ENCODE assay signal across 20 mouse cellular contexts in the genomic region with DNA sequence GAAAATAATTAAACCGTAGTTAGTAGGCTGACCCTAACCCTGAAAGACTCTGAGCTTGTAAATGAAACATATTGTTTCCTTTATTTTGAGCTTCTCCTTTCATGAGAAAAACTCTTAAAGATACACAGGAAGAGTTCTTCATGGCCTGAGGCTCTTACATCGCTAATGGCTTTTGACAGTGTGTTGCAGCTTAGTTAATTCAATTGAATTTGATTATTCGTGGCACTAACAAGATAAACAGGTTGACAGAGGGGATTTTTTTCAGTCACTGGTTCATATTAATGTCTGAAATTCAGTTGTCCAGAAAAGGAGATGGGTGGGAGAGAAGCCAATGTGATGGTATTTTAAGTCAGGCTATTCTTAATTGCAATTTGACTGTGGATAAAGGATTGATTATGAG.
"Had no signal": no experiment of that assay in that cellular context is flagged by ENCODE, and none has a peak within 500 bp of the region (broad histone marks: within the 10 kb centered on the region; RNA-seq: fewer than 3 reads in every experiment).

No protein-coding gene starts in this region.

- H3K4me1 ChIP-seq: liver, embryonic 13.5 days; liver, embryonic 15.5 days; lung, embryonic 15.5 days; midbrain, embryonic 13.5 days; neural tube, embryonic 13.5 days; neural tube, embryonic 15.5 days had no signal

- H3K4me3 ChIP-seq: liver, embryonic 13.5 days; liver, embryonic 15.5 days; lung, embryonic 15.5 days; midbrain, embryonic 13.5 days; myocyte; neural tube, embryonic 13.5 days; neural tube, embryonic 15.5 days had no signal

- H3K9me3 ChIP-seq: liver, embryonic 13.5 days; liver, embryonic 15.5 days; lung, embryonic 15.5 days; midbrain, embryonic 13.5 days; neural tube, embryonic 13.5 days; neural tube, embryonic 15.5 days had no signal

- H3K36me3 ChIP-seq: liver, embryonic 13.5 days; liver, embryonic 15.5 days; lung, embryonic 15.5 days; midbrain, embryonic 13.5 days; neural tube, embryonic 13.5 days; neural tube, embryonic 15.5 days had no signal

- H3K27ac ChIP-seq: liver, embryonic 13.5 days; liver, embryonic 15.5 days; lung, embryonic 15.5 days; midbrain, embryonic 13.5 days; neural tube, embryonic 13.5 days; neural tube, embryonic 15.5 days had no signal

- H3K4me2 ChIP-seq: liver, embryonic 13.5 days; liver, embryonic 15.5 days; lung, embryonic 15.5 days; midbrain, embryonic 11.5 days; midbrain, embryonic 13.5 days; neural tube, embryonic 13.5 days; neural tube, embryonic 15.5 days had no signal

- ATAC-seq: liver, postnatal 0 days; lung, postnatal 0 days; midbrain, embryonic 13.5 days had no signal

- H3K27me3 ChIP-seq: liver, embryonic 13.5 days; liver, embryonic 15.5 days; lung, embryonic 15.5 days; midbrain, embryonic 13.5 days; neural tube, embryonic 13.5 days; neural tube, embryonic 15.5 days had no signal

- H3K9ac ChIP-seq: liver, embryonic 13.5 days; liver, embryonic 15.5 days; liver, postnatal 0 days; lung, embryonic 15.5 days; midbrain, embryonic 13.5 days; neural tube, embryonic 13.5 days; neural tube, embryonic 15.5 days had no signal

- DNase-seq: liver, embryonic 13.5 days; liver, postnatal 0 days; lung, adult 2 months; lung, postnatal 14 days; lung, postnatal 4 days; right cerebral cortex, adult 18-20 months; right cerebral cortex, postnatal 25 days; right cerebral cortex, postnatal 4 days; spleen, adult 18-20 months; thymus, adult 18-20 months; thymus, postnatal 14 days; thymus, postnatal 36 days had no signal
